Mouse (Mus musculus): Measurements from ENCODE around the gene Srrm3. TPM values are rescaled to one million over a fixed set of nuclear protein-coding genes. Genes with fewer than 3 reads are reported as not detected.
A peak's percentile ranks its signal among the peaks of the same experiment; 100 is the strongest.

Gene Srrm3
- polyA plus RNA-seq, 1 experiment from 2014 or later: 0.11 TPM

DNA sequence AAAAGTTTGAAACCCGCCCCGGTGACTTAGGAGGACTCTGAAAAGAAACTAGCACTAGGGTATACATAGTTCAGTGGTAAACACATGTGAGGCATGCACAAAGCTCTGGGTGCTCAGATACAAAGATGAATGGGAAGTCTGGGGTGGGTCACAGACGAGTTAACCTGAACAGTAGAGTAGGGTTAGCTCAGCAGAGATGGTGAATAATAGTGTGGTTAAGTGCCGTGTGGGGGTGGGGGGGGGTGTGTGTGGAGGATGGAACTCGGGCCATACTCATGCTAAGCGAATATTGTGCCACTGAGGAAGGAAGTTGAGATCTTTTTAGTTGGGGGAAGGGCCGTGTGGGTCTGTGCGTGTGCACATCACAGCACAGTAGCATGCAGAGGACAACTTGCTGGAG lies 26.4 kb upstream of the Srrm3 start:
- no peak overlapping the region for H3K27ac ChIP-seq (ENCODE audit: low read depth, low read length)
- no peaks in the 10 kb centered on the region for H3K9me3 ChIP-seq (ENCODE audit: control insufficient read depth, low read length)
- H3K4me3 ChIP-seq (ENCODE audit: low read length): peak overlapping the region; percentile 93; the same call in 1 of the 2 replicates
- no peaks in the 10 kb centered on the region for H3K27me3 ChIP-seq (ENCODE audit: control insufficient read depth, insufficient read depth, low read length)
- peaks cover 18% of the 10 kb centered on the region for H3K4me1 ChIP-seq (ENCODE audit: control insufficient read depth, insufficient read depth, low read length)
- H3K9ac ChIP-seq (ENCODE audit: low read depth, low read length): no peak overlapping the region
- H3K4me2 ChIP-seq (replicated peaks; ENCODE audit: low read depth, low read length): peak overlapping the region; percentile 82; the same call in 1 of the 2 replicates
- no peak for ATAC-seq (ENCODE audit: low FRiP score, low TSS enrichment)
- H3K36me3 ChIP-seq (ENCODE audit: control insufficient read depth, insufficient read depth, low read length): peaks cover 39% of the 10 kb centered on the region
- WGBS: 83% methylated on average over 8 of the region's 8 CpGs

- no peak for ATAC-seq (ENCODE audit: low FRiP score, low TSS enrichment)
- H3K27me3 ChIP-seq (ENCODE audit: control insufficient read depth, insufficient read depth, low read length): no peaks in the 10 kb centered on the region
- H3K9me3 ChIP-seq (ENCODE audit: control insufficient read depth, low read length): no peaks in the 10 kb centered on the region
- H3K36me3 ChIP-seq (ENCODE audit: control insufficient read depth, insufficient read depth, low read length): peaks cover 64% of the 10 kb centered on the region
- no peak overlapping the region for H3K9ac ChIP-seq (ENCODE audit: low read depth, low read length)
- no peak overlapping the region for H3K27ac ChIP-seq (ENCODE audit: low read depth, low read length)
- WGBS: 87% methylated on average over 4 of the region's 4 CpGs
- H3K4me3 ChIP-seq (ENCODE audit: low read length): no peak overlapping the region
- H3K4me1 ChIP-seq (ENCODE audit: control insufficient read depth, insufficient read depth, low read length): peaks cover 12% of the 10 kb centered on the region
- H3K4me2 ChIP-seq (replicated peaks; ENCODE audit: low read depth, low read length): no peak overlapping the region
Measured at GRCm38 (mm10) chr5:135782901-135783300, 23.8 kb upstream of the Srrm3 start.

DNA sequence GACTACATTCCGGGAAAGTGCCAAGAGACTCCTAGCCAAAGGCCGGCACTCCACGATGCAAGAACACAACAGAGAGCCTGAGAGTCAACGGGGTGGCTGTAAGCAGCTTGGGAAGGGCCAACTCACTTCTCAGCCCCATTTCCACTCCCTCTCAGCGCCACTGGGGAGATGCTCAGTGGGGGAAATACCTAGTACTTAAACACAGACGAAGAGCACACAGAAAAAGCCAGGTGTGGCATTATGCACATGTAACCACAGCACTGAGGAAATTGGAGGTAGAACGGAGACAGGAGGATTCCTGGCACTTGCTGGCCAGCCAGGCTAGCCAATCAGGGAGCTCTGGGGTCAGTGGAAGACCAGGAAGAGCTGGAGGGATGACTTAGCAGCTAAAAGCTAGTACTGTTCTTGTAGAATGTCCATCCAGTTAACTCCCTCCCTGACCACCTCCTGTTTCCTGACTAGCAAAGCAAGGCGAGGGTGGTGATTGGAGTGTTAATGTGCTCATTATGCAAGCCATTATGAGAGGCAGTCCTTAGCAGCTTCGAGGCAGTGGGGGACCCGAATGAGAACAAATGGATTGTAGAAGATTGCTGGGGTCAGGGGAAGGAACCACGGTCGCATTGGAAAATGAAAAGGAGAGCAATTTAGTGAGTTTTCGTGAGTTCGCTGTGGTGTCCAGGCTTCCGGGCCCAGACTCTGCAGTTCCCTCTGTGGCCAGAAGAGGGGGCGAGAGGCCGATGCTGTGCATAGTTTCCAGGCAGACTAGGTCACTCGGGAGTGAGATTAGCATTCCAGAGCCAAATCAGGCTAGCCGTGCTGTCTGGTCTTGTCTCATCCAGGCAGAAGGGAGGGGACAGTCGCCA lies 12.5 kb upstream of the Srrm3 start:
- Histone ChIP-seq H3K27ac (ENCODE audit: low read depth, low read length) (0 out of 2 replicates have a peak overlapping the region, but pooled peaks have one; percentile 37), H3K36me3 (ENCODE audit: control insufficient read depth, insufficient read depth, low read length) (peaks cover 29% of the 10 kb centered on the region), H3K9me3 (ENCODE audit: control insufficient read depth, low read length) (no peaks in the 10 kb centered on the region), H3K27me3 (ENCODE audit: control insufficient read depth, insufficient read depth, low read length) (no peaks in the 10 kb centered on the region; the same call in 1 of the 2 replicates), H3K4me3 (ENCODE audit: low read length) (peak overlapping the region; percentile 37), H3K9ac (ENCODE audit: low read depth, low read length) (peak overlapping the region; percentile 42), H3K4me1 (ENCODE audit: control insufficient read depth, insufficient read depth, low read length) (peaks cover 5% of the 10 kb centered on the region; the same call in 1 of the 2 replicates), H3K4me2 (replicated peaks; ENCODE audit: low read depth, low read length) (peak overlapping the region; percentile 42)
- peak; percentile 85 for ATAC-seq (ENCODE audit: low FRiP score, low TSS enrichment)
- 10% methylated on average over 20 of the region's 20 CpGs for WGBS

GRCm38 (mm10) chr5:135794859-135795181 lies 11.9 kb upstream of the Srrm3 start:
- 20% methylated on average over 5 of the region's 5 CpGs for WGBS
- H3K9me3 ChIP-seq (ENCODE audit: control insufficient read depth, low read length): no peaks in the 10 kb centered on the region
- no peak overlapping the region for H3K9ac ChIP-seq (ENCODE audit: low read depth, low read length)
- H3K4me3 ChIP-seq (ENCODE audit: low read length): peak overlapping the region; percentile 37; the same call in 1 of the 2 replicates
- ATAC-seq (ENCODE audit: low FRiP score, low TSS enrichment): no peak
- H3K27me3 ChIP-seq (ENCODE audit: control insufficient read depth, insufficient read depth, low read length): no peaks in the 10 kb centered on the region; the same call in 1 of the 2 replicates
- peaks cover 5% of the 10 kb centered on the region; the same call in 1 of the 2 replicates for H3K4me1 ChIP-seq (ENCODE audit: control insufficient read depth, insufficient read depth, low read length)
- H3K4me2 ChIP-seq (replicated peaks; ENCODE audit: low read depth, low read length): peak overlapping the region; percentile 42
- H3K36me3 ChIP-seq (ENCODE audit: control insufficient read depth, insufficient read depth, low read length): peaks cover 23% of the 10 kb centered on the region
- H3K27ac ChIP-seq (ENCODE audit: low read depth, low read length): no peak overlapping the region

GRCm38 (mm10) chr5:135799746-135800145 lies 6.9 kb upstream of the Srrm3 start:
- WGBS: 50% methylated on average over 4 of the region's 4 CpGs
- no peaks in the 10 kb centered on the region for H3K36me3 ChIP-seq (ENCODE audit: control insufficient read depth, insufficient read depth, low read length)
- no peak overlapping the region for H3K4me2 ChIP-seq (replicated peaks; ENCODE audit: low read depth, low read length)
- H3K9me3 ChIP-seq (ENCODE audit: control insufficient read depth, low read length): no peaks in the 10 kb centered on the region
- no peak overlapping the region for H3K9ac ChIP-seq (ENCODE audit: low read depth, low read length)
- no peak overlapping the region for H3K27ac ChIP-seq (ENCODE audit: low read depth, low read length)
- ATAC-seq (ENCODE audit: low FRiP score, low TSS enrichment): no peak
- H3K27me3 ChIP-seq (ENCODE audit: control insufficient read depth, insufficient read depth, low read length): no peaks in the 10 kb centered on the region; the same call in none of the 2 replicates
- H3K4me1 ChIP-seq (ENCODE audit: control insufficient read depth, insufficient read depth, low read length): no peaks in the 10 kb centered on the region
- H3K4me3 ChIP-seq (ENCODE audit: low read length): no peak overlapping the region

DNA sequence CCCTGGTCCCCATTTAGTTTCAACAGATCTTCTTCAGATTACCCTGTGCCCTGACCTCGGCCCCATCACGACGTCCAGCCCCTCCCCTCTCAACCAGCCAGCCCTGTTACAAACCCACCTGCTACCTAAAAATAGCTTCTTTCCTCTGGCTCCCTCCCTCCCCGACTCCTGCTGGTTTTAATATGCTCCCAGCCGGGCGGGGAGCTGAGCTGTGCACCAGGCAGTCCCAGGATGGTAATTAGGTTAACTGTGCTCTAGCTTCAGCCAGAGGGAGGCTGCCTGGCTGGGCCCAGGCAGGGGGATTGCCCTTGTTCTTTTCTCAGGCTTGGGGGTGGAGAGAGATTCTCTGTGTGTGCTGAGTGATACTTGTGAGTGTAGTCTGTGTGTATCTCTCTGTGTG lies 5.8 kb upstream of the Srrm3 start:
- Histone ChIP-seq H3K4me3 (ENCODE audit: low read length) (no peak overlapping the region), H3K27me3 (ENCODE audit: control insufficient read depth, insufficient read depth, low read length) (no peaks in the 10 kb centered on the region; the same call in none of the 2 replicates), H3K4me1 (ENCODE audit: control insufficient read depth, insufficient read depth, low read length) (no peaks in the 10 kb centered on the region), H3K9me3 (ENCODE audit: control insufficient read depth, low read length) (no peaks in the 10 kb centered on the region), H3K36me3 (ENCODE audit: control insufficient read depth, insufficient read depth, low read length) (no peaks in the 10 kb centered on the region), H3K27ac (ENCODE audit: low read depth, low read length) (no peak overlapping the region), H3K9ac (ENCODE audit: low read depth, low read length) (no peak overlapping the region), H3K4me2 (replicated peaks; ENCODE audit: low read depth, low read length) (no peak overlapping the region)
- ATAC-seq (ENCODE audit: low FRiP score, low TSS enrichment): no peak
- 2% methylated on average over 6 of the region's 6 CpGs for WGBS

DNA sequence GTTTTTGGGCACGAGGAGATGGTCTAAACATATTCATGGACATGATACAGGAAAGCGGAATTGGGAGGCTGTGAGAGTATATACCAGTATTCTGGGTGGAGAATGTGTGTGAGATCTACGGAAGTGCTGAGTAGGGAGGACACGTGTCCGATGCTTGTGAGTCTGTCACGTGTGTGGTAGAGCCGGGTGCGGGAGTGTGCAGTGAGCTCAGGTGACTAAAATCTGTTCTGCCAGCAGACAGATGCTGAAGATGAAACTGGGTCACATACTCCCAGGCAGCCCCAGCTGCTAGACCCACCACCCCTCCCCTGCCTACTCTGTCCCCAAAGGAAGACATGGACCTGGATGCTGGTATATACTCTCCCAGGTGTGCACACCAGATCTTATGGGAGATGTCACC lies 4.0 kb upstream of the Srrm3 start:
- H3K4me2 ChIP-seq (replicated peaks; ENCODE audit: low read depth, low read length): no peak overlapping the region
- no peak overlapping the region for H3K27ac ChIP-seq (ENCODE audit: low read depth, low read length)
- H3K4me1 ChIP-seq (ENCODE audit: control insufficient read depth, insufficient read depth, low read length): no peaks in the 10 kb centered on the region
- no peaks in the 10 kb centered on the region; the same call in 1 of the 2 replicates for H3K27me3 ChIP-seq (ENCODE audit: control insufficient read depth, insufficient read depth, low read length)
- H3K36me3 ChIP-seq (ENCODE audit: control insufficient read depth, insufficient read depth, low read length): no peaks in the 10 kb centered on the region
- H3K9me3 ChIP-seq (ENCODE audit: control insufficient read depth, low read length): no peaks in the 10 kb centered on the region
- no peak overlapping the region for H3K4me3 ChIP-seq (ENCODE audit: low read length)
- 94% methylated on average over 8 of the region's 8 CpGs for WGBS
- ATAC-seq (ENCODE audit: low FRiP score, low TSS enrichment): no peak
- no peak overlapping the region for H3K9ac ChIP-seq (ENCODE audit: low read depth, low read length)

DNA sequence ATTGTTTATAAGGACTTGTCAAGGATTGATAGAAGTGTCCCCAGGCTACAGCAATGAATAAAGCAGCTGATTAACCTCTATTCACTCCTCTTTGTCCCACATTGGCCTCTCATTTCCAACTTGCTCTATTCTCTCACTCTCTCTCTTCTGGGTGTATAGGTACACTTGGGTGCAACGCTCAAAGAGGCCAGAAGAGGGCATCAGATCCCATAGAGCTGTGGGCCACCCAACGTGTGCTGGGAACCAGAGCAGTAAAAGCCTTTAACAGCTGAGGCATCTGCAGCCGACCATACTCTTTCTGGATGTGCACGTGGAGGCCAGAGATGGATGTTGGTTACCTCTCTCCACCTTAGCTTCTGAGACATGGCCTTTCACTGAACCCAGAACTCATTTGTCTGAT lies 3.6 kb upstream of the Srrm3 start:
- H3K9me3 ChIP-seq (ENCODE audit: control insufficient read depth, low read length): no peaks in the 10 kb centered on the region
- no peaks in the 10 kb centered on the region for H3K36me3 ChIP-seq (ENCODE audit: control insufficient read depth, insufficient read depth, low read length)
- no peak overlapping the region for H3K4me3 ChIP-seq (ENCODE audit: low read length)
- H3K4me2 ChIP-seq (replicated peaks; ENCODE audit: low read depth, low read length): no peak overlapping the region
- no peak overlapping the region for H3K27ac ChIP-seq (ENCODE audit: low read depth, low read length)
- H3K4me1 ChIP-seq (ENCODE audit: control insufficient read depth, insufficient read depth, low read length): no peaks in the 10 kb centered on the region
- WGBS: 75% methylated on average over 4 of the region's 4 CpGs
- no peak for ATAC-seq (ENCODE audit: low FRiP score, low TSS enrichment)
- no peak overlapping the region for H3K9ac ChIP-seq (ENCODE audit: low read depth, low read length)
- no peaks in the 10 kb centered on the region; the same call in 1 of the 2 replicates for H3K27me3 ChIP-seq (ENCODE audit: control insufficient read depth, insufficient read depth, low read length)

DNA sequence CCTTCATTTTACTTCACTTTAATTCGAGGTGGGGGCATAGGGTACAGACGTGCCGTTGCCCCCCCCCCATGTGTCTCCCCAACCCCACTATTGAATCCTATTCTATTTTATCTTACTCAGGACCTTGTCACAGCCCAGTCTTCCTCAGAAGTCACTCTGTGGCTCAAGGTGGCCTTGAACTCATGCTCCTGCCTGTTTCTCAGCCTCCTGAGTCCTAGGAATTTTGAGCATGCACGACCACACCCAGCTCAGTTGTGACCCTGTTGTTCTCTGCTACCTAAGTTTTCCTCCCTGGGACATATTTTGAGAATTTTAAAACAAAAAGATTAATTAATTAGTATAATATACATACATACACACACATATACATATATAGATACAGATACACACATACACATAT lies 3.0 kb upstream of the Srrm3 start:
- Histone ChIP-seq H3K4me2 (replicated peaks; ENCODE audit: low read depth, low read length) (no peak overlapping the region), H3K27ac (ENCODE audit: low read depth, low read length) (no peak overlapping the region), H3K4me3 (ENCODE audit: low read length) (no peak overlapping the region), H3K36me3 (ENCODE audit: control insufficient read depth, insufficient read depth, low read length) (no peaks in the 10 kb centered on the region), H3K4me1 (ENCODE audit: control insufficient read depth, insufficient read depth, low read length) (no peaks in the 10 kb centered on the region), H3K9ac (ENCODE audit: low read depth, low read length) (no peak overlapping the region), H3K9me3 (ENCODE audit: control insufficient read depth, low read length) (no peaks in the 10 kb centered on the region), H3K27me3 (ENCODE audit: control insufficient read depth, insufficient read depth, low read length) (no peaks in the 10 kb centered on the region; the same call in 1 of the 2 replicates)
- 89% methylated on average over 4 of the region's 4 CpGs for WGBS
- no peak for ATAC-seq (ENCODE audit: low FRiP score, low TSS enrichment)
